Mouse (Mus musculus) embryonic facial prominence, embryonic 11.5 days (tissue): ENCODE results near the gene Olfr890. TPM values are rescaled to one million over a fixed set of nuclear protein-coding genes. Genes with fewer than 3 reads are reported as not detected.
"Not testable (repeated sequence)": the region's sequence is repeated elsewhere in the genome, so short reads cannot be mapped to it uniquely, and the experiment has no call there.

ENCODE experiments used
- ATAC-seq: fragments of 200-750 bp; cut with Nextera tagmentation; replicated peaks from 2 replicates; pipeline ENCODE4 v1.8.0; 2017; ENCODE audit warnings: low read depth; ENCODE audit not compliant: insufficient number of reproducible peaks, low FRiP score, low TSS enrichment
- DNase-seq: peaks from one replicate; pipeline ENCODE4 v3.0.0-alpha.2; 2015; ENCODE audit warnings: low spot score
- H3K27ac ChIP-seq: fragments of 300-500 bp; sonication (generic); replicated peaks from 2 replicates; pipeline ENCODE4 v1.5.1; 2014; ENCODE audit warnings: mild to moderate bottlenecking, low read depth, low read length, control low read depth
- H3K27me3 ChIP-seq: fragments of 300-500 bp; sonication (generic); 2 replicates; pipeline ENCODE4 v1.6.1; 2014; ENCODE audit warnings: mild to moderate bottlenecking, low read length, moderate library complexity, mixed read lengths; ENCODE audit not compliant: control insufficient read depth, insufficient read depth
- H3K36me3 ChIP-seq: fragments of 300-500 bp; sonication (generic); replicated peaks from 2 replicates; pipeline ENCODE4 v1.6.1; 2014; ENCODE audit warnings: low read depth, mild to moderate bottlenecking, low read length, moderate library complexity, mixed read lengths; ENCODE audit not compliant: control insufficient read depth, insufficient read depth
- H3K4me1 ChIP-seq: fragments of 300-500 bp; sonication (generic); 2 replicates; pipeline ENCODE4 v1.6.1; 2014; ENCODE audit warnings: low read length, mixed read lengths; ENCODE audit not compliant: control insufficient read depth, insufficient read depth
- H3K4me2 ChIP-seq: fragments of 300-500 bp; sonication (generic); 2 replicates; pipeline ENCODE4 v1.6.1; 2014; ENCODE audit warnings: low read depth, mild to moderate bottlenecking, control low read depth, low read length, moderate library complexity
- H3K4me3 ChIP-seq: fragments of 300-500 bp; sonication (generic); 2 replicates; pipeline ENCODE4 v1.5.1; 2014; ENCODE audit warnings: low read depth, low read length, control low read depth
- H3K9ac ChIP-seq: fragments of 300-500 bp; sonication (generic); replicated peaks from 2 replicates; pipeline ENCODE4 v1.6.1; 2014; ENCODE audit warnings: mild to moderate bottlenecking, control low read depth, low read length
- H3K9me3 ChIP-seq: fragments of 300-500 bp; sonication (generic); replicated peaks from 2 replicates; pipeline ENCODE4 v1.6.1; 2016; ENCODE audit warnings: mild to moderate bottlenecking, low read length, inconsistent platforms, mixed read lengths; ENCODE audit not compliant: control insufficient read depth
- WGBS: fragments of 180-500 bp; shearing (Covaris S2); extraction: QIAGEN DNeasy Blood & Tissue Kit; methylation state at CpG from one replicate; pipeline ENCODE4 v1.1.7; 2014; 5-methylcytosine and 5-hydroxymethylcytosine counted together
- polyA plus RNA-seq: library from polyadenylated mRNA; unstranded; fragments of >200 nt; fragmentation: Nextera tagmentation; extraction: Ambion mirVana; gene quantifications from 2 replicates; pipeline ENCODE4 v1.2.1, GENCODE M21; 2014

Gene Olfr890
- not detected in 2 replicates for polyA plus RNA-seq

GRCm38 (mm10) chr9:38142217-38142616 lies at the start of gene Olfr890:
TSS of gene Olfr890 (plus strand) at chr9:38142517.
- H3K9me3 ChIP-seq: no peaks in the 10 kb centered on the region
- no peaks in the 10 kb centered on the region for H3K36me3 ChIP-seq
- no peaks in the 10 kb centered on the region for H3K4me1 ChIP-seq
- H3K9ac ChIP-seq: no peak within 1 kb of the TSS
- no peak for DNase-seq
- no peak within 1 kb of the TSS for H3K27ac ChIP-seq
- H3K27me3 ChIP-seq: no peaks in the 10 kb centered on the region
- no peak within 1 kb of the TSS for H3K4me3 ChIP-seq
- H3K4me2 ChIP-seq: no peak within 1 kb of the TSS
- no peak for ATAC-seq

- Histone ChIP-seq H3K27ac (no peak within 1 kb of the TSS), H3K9me3 (no peaks in the 10 kb centered on the region), H3K36me3 (no peaks in the 10 kb centered on the region), H3K4me1 (no peaks in the 10 kb centered on the region), H3K9ac (no peak within 1 kb of the TSS), H3K4me3 (no peak within 1 kb of the TSS), H3K4me2 (no peak within 1 kb of the TSS), H3K27me3 (no peaks in the 10 kb centered on the region)
- ATAC-seq: no peak
- no peak for DNase-seq
- 78% methylated on average over 1 of the region's 1 CpGs for WGBS
Measured at GRCm38 (mm10) chr9:38107828-38108227, 34.5 kb upstream of the Olfr890 start, which contains the start of gene Olfr888. TSS of gene Olfr888 (plus strand) at chr9:38108128.

- ATAC-seq (no peak), DNase-seq (no peak)
- Histone ChIP-seq H3K4me1 (no peaks in the 10 kb centered on the region), H3K27ac (no peak within 1 kb of the TSS), H3K4me3 (no peak within 1 kb of the TSS), H3K9ac (no peak within 1 kb of the TSS), H3K9me3 (no peaks in the 10 kb centered on the region), H3K4me2 (no peak within 1 kb of the TSS), H3K27me3 (no peaks in the 10 kb centered on the region), H3K36me3 (no peaks in the 10 kb centered on the region)
Measured at GRCm38 (mm10) chr9:38114898-38115297, 27.4 kb upstream of the Olfr890 start, which contains the start of gene Olfr889. TSS of gene Olfr889 (plus strand) at chr9:38115198.

- H3K4me1 ChIP-seq, H3K9me3 ChIP-seq, H3K36me3 ChIP-seq, ATAC-seq, H3K4me2 ChIP-seq, H3K4me3 ChIP-seq, DNase-seq, H3K27me3 ChIP-seq, H3K27ac ChIP-seq, H3K9ac ChIP-seq: not testable (repeated sequence)
- WGBS: 56% methylated on average over 2 of the region's 2 CpGs
Measured at GRCm38 (mm10) chr9:38168341-38168740, 26.0 kb downstream of the Olfr890 start.

GRCm38 (mm10) chr9:38180721-38181120 lies 38.4 kb downstream of the Olfr890 start, which contains the start of gene Olfr891:
TSS of gene Olfr891 (minus strand) at chr9:38180821.
- WGBS: 78% methylated on average over 1 of the region's 1 CpGs
- H3K27me3 ChIP-seq: no peaks in the 10 kb centered on the region
- no peak within 1 kb of the TSS for H3K27ac ChIP-seq
- H3K4me3 ChIP-seq: no peak within 1 kb of the TSS
- H3K36me3 ChIP-seq: no peaks in the 10 kb centered on the region
- DNase-seq (no peak), ATAC-seq (no peak)
- H3K4me1 ChIP-seq: no peaks in the 10 kb centered on the region
- H3K9me3 ChIP-seq: no peaks in the 10 kb centered on the region
- no peak within 1 kb of the TSS for H3K4me2 ChIP-seq
- no peak within 1 kb of the TSS for H3K9ac ChIP-seq

Other genes starting within 250 kb of the Olfr890 start
- gene Olfr145, start 245.8 kb upstream of the Olfr890 start, polyA plus RNA-seq: 0.04 TPM in 1 of 2 replicates, not detected in the other
- not detected in 2 replicates for gene Olfr878, start 224.7 kb upstream of the Olfr890 start, polyA plus RNA-seq
- gene Olfr881, start 150.7 kb upstream of the Olfr890 start, polyA plus RNA-seq: not detected in 2 replicates
- not detected in 2 replicates for gene Olfr883, start 116.7 kb upstream of the Olfr890 start, polyA plus RNA-seq
- gene Olfr884, start 96.0 kb upstream of the Olfr890 start, polyA plus RNA-seq: not detected in 2 replicates
- gene Olfr885, start 81.2 kb upstream of the Olfr890 start, polyA plus RNA-seq: not detected in 2 replicates
- gene Olfr887, start 58.4 kb upstream of the Olfr890 start, polyA plus RNA-seq: not detected in 2 replicates
- not detected in 2 replicates for gene Olfr888, start 34.4 kb upstream of the Olfr890 start, polyA plus RNA-seq
- 0.04 and 0.13 TPM in 2 replicates for gene Olfr889, start 27.3 kb upstream of the Olfr890 start, polyA plus RNA-seq
- gene Olfr891, start 38.3 kb downstream of the Olfr890 start, polyA plus RNA-seq: not detected in 2 replicates
- not detected in 2 replicates for gene Olfr893, start 65.8 kb downstream of the Olfr890 start, polyA plus RNA-seq
- gene Olfr894, start 75.5 kb downstream of the Olfr890 start, polyA plus RNA-seq: not detected in 2 replicates
- not detected in 2 replicates for gene Olfr143, start 110.3 kb downstream of the Olfr890 start, polyA plus RNA-seq
- gene Olfr895, start 125.3 kb downstream of the Olfr890 start, polyA plus RNA-seq: not detected in 2 replicates
- not detected in 2 replicates for gene Olfr896-ps1, start 148.6 kb downstream of the Olfr890 start, polyA plus RNA-seq
- not detected in 2 replicates for gene Olfr25, start 186.5 kb downstream of the Olfr890 start, polyA plus RNA-seq
- not detected in 2 replicates for gene Olfr898, start 205.9 kb downstream of the Olfr890 start, polyA plus RNA-seq
- gene Olfr250, start 224.4 kb downstream of the Olfr890 start, polyA plus RNA-seq: not detected in 2 replicates
- not detected in 2 replicates for gene Olfr251, start 234.6 kb downstream of the Olfr890 start, polyA plus RNA-seq